Mouse (Mus musculus): Measurements from ENCODE around the gene Ppp1r21. TPM values are rescaled to one million over a fixed set of nuclear protein-coding genes. Genes with fewer than 3 reads are reported as not detected.

The Ppp1r21 gene
- polyA plus RNA-seq, 1 experiment from 2014 or later: 17.4 TPM

- Histone ChIP-seq H3K27me3 (ENCODE audit: poor library complexity, severe bottlenecking) (no peaks in the 10 kb centered on the region), H3K4me1 (no peaks in the 10 kb centered on the region), H3K36me3 (replicated peaks) (no peaks in the 10 kb centered on the region), H3K4me3 (no peak overlapping the region), H3K27ac (no peak overlapping the region), H3K9me3 (no peaks in the 10 kb centered on the region)
- no peak for DNase-seq (ENCODE audit: extremely low spot score, low spot score)
- WGBS: 81% methylated on average over 2 of the region's 2 CpGs
Observed at GRCm38 (mm10) chr17:88611057-88611456, 81.1 kb downstream of the Ppp1r21 start.

GRCm38 (mm10) chr17:88613172-88613571 is 83.3 kb downstream of the Ppp1r21 start:
- Histone ChIP-seq H3K27ac (no peak overlapping the region), H3K36me3 (replicated peaks) (0 out of 2 replicates have a peak, but pooled peaks cover 3% of the 10 kb centered on the region), H3K4me1 (no peaks in the 10 kb centered on the region), H3K27me3 (ENCODE audit: poor library complexity, severe bottlenecking) (no peaks in the 10 kb centered on the region), H3K4me3 (no peak overlapping the region), H3K9me3 (no peaks in the 10 kb centered on the region)
- no peak for DNase-seq (ENCODE audit: extremely low spot score, low spot score)
- 53% methylated on average over 6 of the region's 6 CpGs for WGBS

- H3K27me3 ChIP-seq (ENCODE audit: poor library complexity, severe bottlenecking): no peaks in the 10 kb centered on the region
- no peak overlapping the region for H3K27ac ChIP-seq
- 0 out of 2 replicates have a peak, but pooled peaks cover 3% of the 10 kb centered on the region for H3K36me3 ChIP-seq (replicated peaks)
- DNase-seq (ENCODE audit: extremely low spot score, low spot score): no peak
- 88% methylated on average over 3 of the region's 3 CpGs for WGBS
- no peak overlapping the region for H3K4me3 ChIP-seq
- no peaks in the 10 kb centered on the region for H3K4me1 ChIP-seq
- H3K9me3 ChIP-seq: no peaks in the 10 kb centered on the region
Observed at GRCm38 (mm10) chr17:88613721-88614120, 83.8 kb downstream of the Ppp1r21 start.

- no peaks in the 10 kb centered on the region for H3K4me1 ChIP-seq
- 0 out of 2 replicates have a peak, but pooled peaks cover 3% of the 10 kb centered on the region for H3K36me3 ChIP-seq (replicated peaks)
- WGBS: 81% methylated on average over 3 of the region's 3 CpGs
- DNase-seq (ENCODE audit: extremely low spot score, low spot score): no peak
- no peaks in the 10 kb centered on the region for H3K27me3 ChIP-seq (ENCODE audit: poor library complexity, severe bottlenecking)
- no peaks in the 10 kb centered on the region for H3K9me3 ChIP-seq
- no peak overlapping the region for H3K4me3 ChIP-seq
- no peak overlapping the region for H3K27ac ChIP-seq
Observed at GRCm38 (mm10) chr17:88614234-88614633, 84.3 kb downstream of the Ppp1r21 start.

- Histone ChIP-seq H3K4me1 (no peaks in the 10 kb centered on the region), H3K36me3 (replicated peaks) (0 out of 2 replicates have a peak, but pooled peaks cover 3% of the 10 kb centered on the region), H3K27ac (no peak overlapping the region), H3K4me3 (no peak overlapping the region), H3K9me3 (no peaks in the 10 kb centered on the region), H3K27me3 (ENCODE audit: poor library complexity, severe bottlenecking) (no peaks in the 10 kb centered on the region)
- WGBS: 100% methylated on average over 1 of the region's 1 CpGs
- DNase-seq (ENCODE audit: extremely low spot score, low spot score): no peak
Observed at GRCm38 (mm10) chr17:88614733-88615132, 84.8 kb downstream of the Ppp1r21 start.

GRCm38 (mm10) chr17:88615492-88616155 is 85.7 kb downstream of the Ppp1r21 start:
- no peak overlapping the region for H3K4me3 ChIP-seq
- WGBS: 83% methylated on average over 1 of the region's 1 CpGs
- H3K9me3 ChIP-seq: no peaks in the 10 kb centered on the region
- no peak overlapping the region for H3K27ac ChIP-seq
- H3K27me3 ChIP-seq (ENCODE audit: poor library complexity, severe bottlenecking): no peaks in the 10 kb centered on the region
- DNase-seq (ENCODE audit: extremely low spot score, low spot score): no peak
- H3K36me3 ChIP-seq (replicated peaks): peaks cover 5% of the 10 kb centered on the region; the same call in 1 of the 2 replicates
- H3K4me1 ChIP-seq: no peaks in the 10 kb centered on the region

- no peak overlapping the region for H3K4me3 ChIP-seq
- 88% methylated on average over 4 of the region's 4 CpGs for WGBS
- H3K27me3 ChIP-seq (ENCODE audit: poor library complexity, severe bottlenecking): no peaks in the 10 kb centered on the region
- H3K4me1 ChIP-seq: peaks cover 8% of the 10 kb centered on the region
- no peak for DNase-seq (ENCODE audit: extremely low spot score, low spot score)
- no peaks in the 10 kb centered on the region for H3K9me3 ChIP-seq
- H3K36me3 ChIP-seq (replicated peaks): peaks cover 11% of the 10 kb centered on the region
- no peak overlapping the region for H3K27ac ChIP-seq
Observed at GRCm38 (mm10) chr17:88620935-88621334, 91.0 kb downstream of the Ppp1r21 start.

GRCm38 (mm10) chr17:88621374-88621773 is 91.5 kb downstream of the Ppp1r21 start:
- Histone ChIP-seq H3K4me1 (peaks cover 12% of the 10 kb centered on the region), H3K27me3 (ENCODE audit: poor library complexity, severe bottlenecking) (no peaks in the 10 kb centered on the region), H3K9me3 (no peaks in the 10 kb centered on the region), H3K27ac (no peak overlapping the region), H3K36me3 (replicated peaks) (peaks cover 11% of the 10 kb centered on the region), H3K4me3 (no peak overlapping the region)
- DNase-seq (ENCODE audit: extremely low spot score, low spot score): no peak
- WGBS: 87% methylated on average over 3 of the region's 3 CpGs

- Histone ChIP-seq H3K27me3 (ENCODE audit: poor library complexity, severe bottlenecking) (no peaks in the 10 kb centered on the region), H3K27ac (no peak overlapping the region), H3K4me1 (peaks cover 22% of the 10 kb centered on the region), H3K4me3 (no peak overlapping the region), H3K9me3 (no peaks in the 10 kb centered on the region), H3K36me3 (replicated peaks) (peaks cover 8% of the 10 kb centered on the region)
- no peak for DNase-seq (ENCODE audit: extremely low spot score, low spot score)
- 93% methylated on average over 1 of the region's 1 CpGs for WGBS
Observed at GRCm38 (mm10) chr17:88622711-88623110, 92.8 kb downstream of the Ppp1r21 start.

GRCm38 (mm10) chr17:88624386-88624785 is 94.5 kb downstream of the Ppp1r21 start:
- H3K36me3 ChIP-seq (replicated peaks): peaks cover 8% of the 10 kb centered on the region
- H3K4me1 ChIP-seq: peaks cover 32% of the 10 kb centered on the region
- no peaks in the 10 kb centered on the region for H3K9me3 ChIP-seq
- WGBS: 92% methylated on average over 4 of the region's 4 CpGs
- H3K27me3 ChIP-seq (ENCODE audit: poor library complexity, severe bottlenecking): no peaks in the 10 kb centered on the region
- no peak for DNase-seq (ENCODE audit: extremely low spot score, low spot score)
- H3K27ac ChIP-seq: no peak overlapping the region
- H3K4me3 ChIP-seq: no peak overlapping the region

GRCm38 (mm10) chr17:88625350-88625749 is 95.4 kb downstream of the Ppp1r21 start:
- no peak overlapping the region for H3K27ac ChIP-seq

GRCm38 (mm10) chr17:88625931-88626330 is 96.0 kb downstream of the Ppp1r21 start:
- WGBS: 87% methylated on average over 7 of the region's 7 CpGs

More at GRCm38 (mm10) chr17:88625350-88625749, 95.4 kb downstream of the Ppp1r21 start:
- Histone ChIP-seq H3K9me3 (no peaks in the 10 kb centered on the region), H3K4me3 (no peak overlapping the region), H3K27me3 (ENCODE audit: poor library complexity, severe bottlenecking) (no peaks in the 10 kb centered on the region), H3K4me1 (peaks cover 42% of the 10 kb centered on the region), H3K36me3 (replicated peaks) (peaks cover 8% of the 10 kb centered on the region)
- no peak for DNase-seq (ENCODE audit: extremely low spot score, low spot score)
- 94% methylated on average over 13 of the region's 13 CpGs for WGBS

GRCm38 (mm10) chr17:88626347-88626811 is 96.5 kb downstream of the Ppp1r21 start:
- WGBS: 48% methylated on average over 7 of the region's 7 CpGs
- DNase-seq (ENCODE audit: extremely low spot score, low spot score): no peak
- H3K4me3 ChIP-seq: no peak overlapping the region
- no peaks in the 10 kb centered on the region for H3K27me3 ChIP-seq (ENCODE audit: poor library complexity, severe bottlenecking)
- peaks cover 52% of the 10 kb centered on the region for H3K4me1 ChIP-seq
- peak overlapping the region; percentile 74 for H3K27ac ChIP-seq
- no peaks in the 10 kb centered on the region for H3K9me3 ChIP-seq
- peaks cover 4% of the 10 kb centered on the region for H3K36me3 ChIP-seq (replicated peaks)

More at GRCm38 (mm10) chr17:88625931-88626330, 96.0 kb downstream of the Ppp1r21 start:
- Histone ChIP-seq H3K9me3 (no peaks in the 10 kb centered on the region), H3K36me3 (replicated peaks) (peaks cover 4% of the 10 kb centered on the region), H3K27ac (peak overlapping the region; percentile 74), H3K4me1 (peaks cover 48% of the 10 kb centered on the region), H3K4me3 (no peak overlapping the region), H3K27me3 (ENCODE audit: poor library complexity, severe bottlenecking) (no peaks in the 10 kb centered on the region)
- DNase-seq (ENCODE audit: extremely low spot score, low spot score): no peak
